Mouse (Mus musculus) erythroblast, embryonic 14.5 days (primary cell): Measurements from ENCODE around the gene Mfsd11.

Experiments
- GATA1 ChIP-seq: IDR thresholded peaks from 2 replicates; pipeline ENCODE4 v1.6.1; 2012; ENCODE audit warnings: low read length, inconsistent platforms, mixed read lengths
- TAL1 ChIP-seq: IDR thresholded peaks from 3 replicates; pipeline ENCODE4 v1.6.1; 2012; ENCODE audit warnings: low read length, inconsistent platforms, mixed read lengths

DNA sequence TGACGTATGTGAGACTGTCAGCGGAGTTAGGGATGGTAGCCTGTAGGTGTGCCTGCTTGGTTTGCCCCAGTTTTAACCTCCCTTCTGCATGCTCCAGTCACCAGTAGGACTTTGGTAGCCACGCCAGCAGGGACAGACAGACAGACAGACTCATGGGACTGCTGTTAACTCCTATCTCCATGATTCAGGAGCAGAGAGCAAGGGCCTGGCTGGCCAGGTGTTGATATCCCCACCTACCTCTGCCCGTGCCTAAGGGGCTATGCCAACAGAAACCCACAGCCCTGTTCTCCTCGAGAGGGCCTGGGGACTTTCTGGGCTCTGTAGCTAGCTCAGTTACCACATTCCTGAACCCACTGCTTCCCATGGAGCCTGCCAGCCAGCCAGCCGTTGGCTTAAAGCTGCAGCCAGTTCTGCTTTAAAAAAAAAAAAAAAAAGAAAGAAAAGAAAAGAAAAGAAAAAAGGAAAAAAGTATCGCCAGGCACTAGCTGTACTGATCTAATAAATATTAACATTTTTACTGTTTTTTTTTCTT, 37.3 kb upstream of the Mfsd11 start:
- TF ChIP-seq GATA1 = no peak
- TF ChIP-seq TAL1 = no peak
